Mouse (Mus musculus): ENCODE results near the gene Abhd2. TPM values are rescaled to one million over a fixed set of nuclear protein-coding genes. Genes with fewer than 3 reads are reported as not detected.

Gene Abhd2
- polyA plus RNA-seq, 1 experiment from 2014 or later, result 11.6 TPM

DNA sequence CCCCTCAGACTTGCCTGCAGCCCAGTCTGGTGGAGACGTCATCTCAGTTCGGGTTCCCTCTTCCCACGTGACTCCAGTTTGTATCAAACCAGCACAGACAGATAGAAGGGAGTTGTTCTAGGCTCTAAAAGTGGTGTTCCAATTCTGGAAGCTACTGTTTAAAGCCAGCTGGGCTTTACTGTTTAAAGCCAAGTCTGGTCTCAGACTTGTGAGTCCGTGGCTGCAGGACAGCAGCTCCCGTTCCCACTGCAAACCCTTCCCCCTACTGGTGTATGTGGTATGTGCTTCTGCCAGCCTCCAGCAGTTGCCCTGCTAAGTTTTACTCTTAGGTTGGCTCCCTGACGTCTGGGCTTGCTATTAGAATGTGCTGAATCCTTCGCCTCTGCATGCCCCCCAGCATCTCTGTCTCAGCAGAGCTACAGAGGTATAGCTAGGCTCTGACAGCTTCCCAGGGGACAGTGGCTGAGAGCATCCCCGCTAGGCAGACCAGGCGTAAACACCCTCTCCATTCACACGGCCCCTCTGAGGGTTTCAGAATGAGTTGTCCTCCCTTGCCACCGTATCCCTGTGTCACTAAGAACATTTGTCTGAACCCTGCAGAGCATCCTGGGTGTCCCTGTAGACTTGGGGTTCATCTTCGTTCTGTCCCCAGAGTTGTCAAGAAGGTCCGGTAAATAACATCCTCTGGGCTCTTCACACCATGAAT, 74.3 kb downstream of the Abhd2 start:
- no peaks in the 10 kb centered on the region for H3K9me3 ChIP-seq (ENCODE audit: control insufficient read depth, low read length)
- DNase-seq (ENCODE audit: low spot score, missing footprints) (no peak), ATAC-seq (ENCODE audit: low FRiP score) (no peak)
- H3K27me3 ChIP-seq (ENCODE audit: control insufficient read depth, insufficient read depth, low read length), result no peaks in the 10 kb centered on the region
- no peak overlapping the region for H3K4me3 ChIP-seq (ENCODE audit: low read depth, low read length)
- H3K4me2 ChIP-seq, result no peak overlapping the region
- H3K9ac ChIP-seq (ENCODE audit: low read length), result no peak overlapping the region
- WGBS, result 79% methylated on average over 13 of the region's 13 CpGs
- H3K27ac ChIP-seq (ENCODE audit: low read depth, low read length), result no peak overlapping the region
- H3K36me3 ChIP-seq (ENCODE audit: control insufficient read depth, insufficient read depth, low read length), result peaks cover 3% of the 10 kb centered on the region; the same call in 1 of the 2 replicates
- no peaks in the 10 kb centered on the region for H3K4me1 ChIP-seq (ENCODE audit: control insufficient read depth, insufficient read depth, low read length)

DNA sequence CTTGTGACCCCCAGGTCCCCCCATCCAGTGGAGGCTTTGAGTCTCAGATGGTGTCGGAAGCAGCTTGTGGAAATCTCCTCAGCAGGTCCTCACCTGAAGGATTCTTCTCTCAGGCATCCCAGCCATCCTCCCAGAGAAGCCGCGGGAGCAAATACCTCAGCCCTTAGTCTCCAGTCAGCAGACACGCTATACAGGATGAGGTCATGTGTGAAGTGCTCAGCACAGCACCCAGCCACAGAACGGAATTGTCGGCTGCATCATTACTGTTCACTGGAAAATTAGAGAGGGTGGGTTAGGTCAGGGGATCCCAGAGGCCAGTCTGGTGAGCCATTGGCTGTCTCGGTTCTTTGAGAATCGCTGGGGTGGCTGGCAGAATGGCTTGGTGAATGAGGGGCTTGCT, 75.8 kb downstream of the Abhd2 start:
- H3K27ac ChIP-seq (ENCODE audit: low read depth, low read length), result no peak overlapping the region
- H3K9me3 ChIP-seq (ENCODE audit: control insufficient read depth, low read length), result no peaks in the 10 kb centered on the region
- H3K36me3 ChIP-seq (ENCODE audit: control insufficient read depth, insufficient read depth, low read length), result peaks cover 3% of the 10 kb centered on the region; the same call in 1 of the 2 replicates
- no peak overlapping the region for H3K4me3 ChIP-seq (ENCODE audit: low read depth, low read length)
- H3K27me3 ChIP-seq (ENCODE audit: control insufficient read depth, insufficient read depth, low read length), result no peaks in the 10 kb centered on the region
- 94% methylated on average over 8 of the region's 8 CpGs for WGBS
- no peak overlapping the region for H3K9ac ChIP-seq (ENCODE audit: low read length)
- H3K4me1 ChIP-seq (ENCODE audit: control insufficient read depth, insufficient read depth, low read length), result no peaks in the 10 kb centered on the region
- H3K4me2 ChIP-seq, result no peak overlapping the region
- no peak; the same call in 1 of the 2 replicates for ATAC-seq (ENCODE audit: low FRiP score)
- no peak for DNase-seq (ENCODE audit: low spot score, missing footprints)

DNA sequence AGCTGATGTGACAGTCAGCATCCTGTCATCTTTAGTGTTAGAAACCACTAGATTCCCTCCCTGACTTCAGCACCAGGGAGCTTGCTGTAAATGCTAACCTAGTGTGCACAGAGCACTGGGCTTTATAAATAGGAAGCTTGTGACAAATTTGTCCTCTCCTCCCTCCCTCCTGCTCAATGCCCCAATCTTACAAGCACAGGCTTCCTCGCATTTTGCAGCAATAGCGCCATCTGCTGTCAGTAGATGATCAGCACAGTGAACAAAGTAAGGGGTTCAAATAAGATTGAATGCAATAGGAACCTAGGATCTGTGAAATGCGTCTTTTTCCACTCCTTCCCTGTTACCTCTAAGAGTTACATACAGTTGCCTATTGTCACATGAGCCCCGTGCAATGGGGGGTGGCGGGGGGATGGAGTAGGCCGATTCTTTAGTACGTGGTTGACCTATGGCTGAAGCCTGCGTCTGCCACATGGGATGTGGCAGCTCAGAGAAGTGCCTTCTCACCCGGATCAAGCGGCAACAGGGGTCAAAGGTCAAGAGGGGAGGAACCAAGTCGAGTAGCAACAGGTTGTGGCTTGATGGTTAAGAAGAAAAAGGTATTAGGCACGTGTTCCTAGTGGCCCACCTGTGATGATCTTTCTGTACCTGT, 76.9 kb downstream of the Abhd2 start:
- Histone ChIP-seq H3K27ac (ENCODE audit: low read depth, low read length) (no peak overlapping the region), H3K36me3 (ENCODE audit: control insufficient read depth, insufficient read depth, low read length) (peaks cover 6% of the 10 kb centered on the region)
- 34% methylated on average over 12 of the region's 12 CpGs for WGBS

DNA sequence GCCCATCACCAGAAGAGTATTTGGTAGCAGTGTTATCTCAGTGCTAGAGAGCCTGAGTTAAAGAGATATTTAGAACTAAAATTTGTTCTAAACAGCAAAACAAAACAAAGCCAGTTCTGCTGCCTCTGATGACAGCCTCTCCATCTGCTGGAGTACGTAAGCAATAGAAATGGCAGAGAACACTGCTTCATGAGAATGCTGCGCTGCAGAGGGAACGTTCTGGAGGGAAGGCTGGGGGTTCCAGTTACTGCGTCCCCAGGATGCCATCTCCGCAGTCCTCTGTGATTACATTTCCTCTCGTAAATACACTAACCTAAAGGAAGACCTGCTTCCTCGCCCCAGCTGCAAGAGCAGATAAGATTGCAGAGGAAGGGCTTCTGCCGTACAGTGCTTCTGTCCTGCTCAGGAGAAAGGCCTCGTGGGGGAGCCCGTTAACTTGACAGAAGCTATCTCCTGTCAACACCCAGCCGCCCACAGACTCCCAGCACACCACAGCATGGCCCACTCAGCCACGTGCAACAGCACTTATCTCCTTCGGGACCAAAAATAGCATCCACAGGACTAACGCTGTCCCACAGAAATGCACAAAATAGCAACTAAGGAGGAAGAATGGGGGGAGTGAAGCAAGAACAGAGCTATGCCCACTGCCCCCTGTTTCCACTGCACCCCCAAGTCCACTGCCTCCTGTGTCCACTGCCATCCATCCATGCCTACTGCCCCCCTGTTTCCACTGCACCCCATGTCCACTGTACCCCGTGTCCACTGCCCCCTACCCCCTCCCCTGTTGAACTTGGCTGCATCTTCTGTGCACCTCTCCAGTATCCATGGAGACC, 85.6 kb downstream of the Abhd2 start:
- ATAC-seq (ENCODE audit: low FRiP score) (no peak), DNase-seq (ENCODE audit: low spot score, missing footprints) (peak; percentile 61)
- no peaks in the 10 kb centered on the region for H3K27me3 ChIP-seq (ENCODE audit: control insufficient read depth, insufficient read depth, low read length)
- 87% methylated on average over 15 of the region's 15 CpGs for WGBS
- no peak overlapping the region for H3K9ac ChIP-seq (ENCODE audit: low read length)
- no peak overlapping the region for H3K27ac ChIP-seq (ENCODE audit: low read depth, low read length)
- H3K4me2 ChIP-seq, result no peak overlapping the region
- H3K4me1 ChIP-seq (ENCODE audit: control insufficient read depth, insufficient read depth, low read length), result no peaks in the 10 kb centered on the region
- peaks cover 19% of the 10 kb centered on the region for H3K36me3 ChIP-seq (ENCODE audit: control insufficient read depth, insufficient read depth, low read length)
- no peaks in the 10 kb centered on the region for H3K9me3 ChIP-seq (ENCODE audit: control insufficient read depth, low read length)
- no peak overlapping the region for H3K4me3 ChIP-seq (ENCODE audit: low read depth, low read length)

More for the DNA sequence above, 76.9 kb downstream of the Abhd2 start:
- ATAC-seq (ENCODE audit: low FRiP score), result peak; percentile 62; the same call in 1 of the 2 replicates
- Histone ChIP-seq H3K27me3 (ENCODE audit: control insufficient read depth, insufficient read depth, low read length) (no peaks in the 10 kb centered on the region), H3K9me3 (ENCODE audit: control insufficient read depth, low read length) (no peaks in the 10 kb centered on the region), H3K4me2 (no peak overlapping the region), H3K4me3 (ENCODE audit: low read depth, low read length) (no peak overlapping the region), H3K9ac (ENCODE audit: low read length) (no peak overlapping the region), H3K4me1 (ENCODE audit: control insufficient read depth, insufficient read depth, low read length) (no peaks in the 10 kb centered on the region)
- DNase-seq (ENCODE audit: low spot score, missing footprints), result peak; percentile 94

DNA sequence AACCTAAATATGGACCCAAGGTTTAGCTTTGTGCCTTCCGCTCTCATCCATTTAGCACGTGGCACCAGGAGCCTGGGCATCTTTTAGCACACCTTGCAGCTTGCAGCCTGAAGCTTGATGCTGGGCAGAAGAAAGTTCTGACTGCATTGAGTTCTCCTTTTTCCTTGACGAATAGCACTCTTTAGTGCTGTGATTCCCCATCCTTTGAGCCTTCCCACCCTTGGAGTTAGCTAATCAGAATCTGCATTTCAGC, 86.1 kb downstream of the Abhd2 start:
- H3K27ac ChIP-seq (ENCODE audit: low read depth, low read length), result no peak overlapping the region
- no peak overlapping the region for H3K9ac ChIP-seq (ENCODE audit: low read length)
- no peak overlapping the region for H3K4me2 ChIP-seq
- WGBS, result 84% methylated on average over 3 of the region's 3 CpGs
- no peak overlapping the region for H3K4me3 ChIP-seq (ENCODE audit: low read depth, low read length)
- no peak for ATAC-seq (ENCODE audit: low FRiP score)
- H3K4me1 ChIP-seq (ENCODE audit: control insufficient read depth, insufficient read depth, low read length), result no peaks in the 10 kb centered on the region
- no peaks in the 10 kb centered on the region for H3K9me3 ChIP-seq (ENCODE audit: control insufficient read depth, low read length)
- H3K36me3 ChIP-seq (ENCODE audit: control insufficient read depth, insufficient read depth, low read length), result peaks cover 18% of the 10 kb centered on the region
- no peaks in the 10 kb centered on the region for H3K27me3 ChIP-seq (ENCODE audit: control insufficient read depth, insufficient read depth, low read length)
- no peak for DNase-seq (ENCODE audit: low spot score, missing footprints)

DNA sequence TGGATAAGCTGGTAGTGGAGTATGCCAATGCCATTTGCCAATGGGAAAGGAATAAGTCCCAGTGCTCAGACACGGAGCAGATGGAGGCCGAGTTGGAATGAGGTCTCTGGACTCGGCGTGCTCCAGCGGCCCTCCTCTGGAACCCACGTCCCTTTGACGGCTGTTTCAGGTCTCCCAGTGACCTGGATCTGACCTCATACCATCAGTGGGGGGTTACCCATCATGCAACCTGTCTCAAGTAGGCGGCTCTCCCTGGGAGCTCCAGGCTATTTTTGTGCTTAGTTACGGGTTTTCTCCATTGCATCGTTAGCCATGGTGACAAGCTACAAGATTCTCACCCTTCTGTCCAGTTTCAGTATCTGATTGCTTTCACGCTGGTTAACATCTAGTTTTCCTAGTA, 87.1 kb downstream of the Abhd2 start:
- no peaks in the 10 kb centered on the region for H3K27me3 ChIP-seq (ENCODE audit: control insufficient read depth, insufficient read depth, low read length)
- H3K27ac ChIP-seq (ENCODE audit: low read depth, low read length), result no peak overlapping the region
- 86% methylated on average over 11 of the region's 11 CpGs for WGBS
- ATAC-seq (ENCODE audit: low FRiP score) (no peak), DNase-seq (ENCODE audit: low spot score, missing footprints) (peak; percentile 56)
- H3K4me3 ChIP-seq (ENCODE audit: low read depth, low read length), result no peak overlapping the region
- H3K9me3 ChIP-seq (ENCODE audit: control insufficient read depth, low read length), result no peaks in the 10 kb centered on the region
- no peak overlapping the region for H3K9ac ChIP-seq (ENCODE audit: low read length)
- H3K4me2 ChIP-seq, result no peak overlapping the region
- no peaks in the 10 kb centered on the region for H3K4me1 ChIP-seq (ENCODE audit: control insufficient read depth, insufficient read depth, low read length)
- peaks cover 16% of the 10 kb centered on the region for H3K36me3 ChIP-seq (ENCODE audit: control insufficient read depth, insufficient read depth, low read length)

DNA sequence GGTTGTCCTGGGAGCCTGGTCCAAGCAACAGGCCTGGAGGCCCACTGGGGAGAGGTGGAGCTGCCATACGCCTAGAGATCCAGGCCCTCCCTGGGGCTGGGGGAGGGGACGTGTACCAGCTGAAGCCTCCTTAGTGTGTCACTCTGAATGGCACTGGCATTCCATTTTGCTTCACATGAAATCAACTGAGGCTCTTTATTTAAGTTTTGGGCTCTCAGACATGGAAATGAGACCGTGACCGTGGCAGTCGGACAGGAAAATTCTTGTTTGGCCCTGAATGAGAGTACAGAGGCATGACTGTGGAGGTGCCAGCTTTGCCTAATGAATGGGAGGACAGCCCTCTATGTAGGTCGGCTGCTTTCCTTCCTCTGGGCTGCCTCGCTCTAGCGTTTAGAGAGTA, 89.2 kb downstream of the Abhd2 start:
- WGBS, result 78% methylated on average over 8 of the region's 8 CpGs
- H3K9ac ChIP-seq (ENCODE audit: low read length), result no peak overlapping the region
- H3K4me2 ChIP-seq, result no peak overlapping the region
- no peak overlapping the region for H3K4me3 ChIP-seq (ENCODE audit: low read depth, low read length)
- H3K27me3 ChIP-seq (ENCODE audit: control insufficient read depth, insufficient read depth, low read length), result no peaks in the 10 kb centered on the region
- 0 out of 2 replicates have a peak, but pooled peaks have one; percentile 30 for ATAC-seq (ENCODE audit: low FRiP score)
- H3K36me3 ChIP-seq (ENCODE audit: control insufficient read depth, insufficient read depth, low read length), result peaks cover 11% of the 10 kb centered on the region
- no peaks in the 10 kb centered on the region for H3K9me3 ChIP-seq (ENCODE audit: control insufficient read depth, low read length)
- H3K4me1 ChIP-seq (ENCODE audit: control insufficient read depth, insufficient read depth, low read length), result no peaks in the 10 kb centered on the region
- DNase-seq (ENCODE audit: low spot score, missing footprints), result no peak
- no peak overlapping the region for H3K27ac ChIP-seq (ENCODE audit: low read depth, low read length)

DNA sequence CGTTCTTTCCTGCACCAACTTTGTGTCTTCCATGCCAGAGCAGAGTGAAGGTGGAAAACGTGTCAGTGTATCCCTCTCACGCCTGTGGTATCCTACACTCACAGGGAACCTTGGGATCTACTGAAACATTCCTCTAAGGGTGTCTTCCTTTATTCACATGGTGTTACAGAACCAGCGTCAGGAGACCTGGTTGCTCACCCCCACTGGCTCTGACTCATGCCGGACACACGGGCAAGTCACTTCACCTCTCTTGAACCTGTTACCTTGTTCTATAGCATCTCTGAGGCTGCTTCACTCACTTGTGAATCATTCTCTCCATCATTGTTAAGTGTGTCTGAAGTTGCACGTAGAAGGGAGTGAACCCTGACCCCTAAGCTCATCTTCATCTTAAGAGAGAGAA, 89.8 kb downstream of the Abhd2 start:
- H3K9ac ChIP-seq (ENCODE audit: low read length), result no peak overlapping the region
- no peak overlapping the region for H3K4me2 ChIP-seq
- H3K4me1 ChIP-seq (ENCODE audit: control insufficient read depth, insufficient read depth, low read length), result no peaks in the 10 kb centered on the region
- 86% methylated on average over 7 of the region's 7 CpGs for WGBS
- H3K9me3 ChIP-seq (ENCODE audit: control insufficient read depth, low read length), result no peaks in the 10 kb centered on the region
- no peak for DNase-seq (ENCODE audit: low spot score, missing footprints)
- H3K27me3 ChIP-seq (ENCODE audit: control insufficient read depth, insufficient read depth, low read length), result no peaks in the 10 kb centered on the region
- H3K4me3 ChIP-seq (ENCODE audit: low read depth, low read length), result no peak overlapping the region
- peaks cover 10% of the 10 kb centered on the region for H3K36me3 ChIP-seq (ENCODE audit: control insufficient read depth, insufficient read depth, low read length)
- H3K27ac ChIP-seq (ENCODE audit: low read depth, low read length), result no peak overlapping the region
- ATAC-seq (ENCODE audit: low FRiP score), result no peak

All from midbrain, embryonic 11.5 days (tissue).